Mouse (Mus musculus) gastrocnemius, adult 2 months (tissue): ENCODE measurements around the gene Fnip2. TPM values are rescaled to one million over a fixed set of nuclear protein-coding genes. Genes with fewer than 3 reads are reported as not detected.

Source experiments
- DNase-seq: peaks from one replicate; pipeline ENCODE4 v3.0.0; 2022
- H3K27ac ChIP-seq: fragments of 200-600 bp; 2 replicates; pipeline ENCODE4 v1.8.1; 2022; ENCODE audit warnings: mild to moderate bottlenecking
- H3K4me3 ChIP-seq: fragments of 200-600 bp; 2 replicates; pipeline ENCODE4 v1.8.1; 2022; ENCODE audit warnings: mild to moderate bottlenecking, moderate library complexity
- CTCF ChIP-seq: fragments of 200-600 bp; IDR thresholded peaks from 2 replicates; pipeline ENCODE4 v1.8.1; 2022; ENCODE audit warnings: antibody characterized with exemption, mild to moderate bottlenecking, moderate library complexity
- intact Hi-C: fragments of 180-260 bp; cut with DNase I; formaldehyde crosslinking; loops from one replicate; pipeline ENCODE4 v1.15.1; 2025
- total RNA-seq, 2 experiments: library from RNA; stranded (reverse); gene quantifications; 2 replicates each; pipeline ENCODE4 v1.2.3; 2021

Fnip2 gene
- total RNA-seq, 2 experiments from 2014 or later, result 3.5 to 5.0 TPM

DNA sequence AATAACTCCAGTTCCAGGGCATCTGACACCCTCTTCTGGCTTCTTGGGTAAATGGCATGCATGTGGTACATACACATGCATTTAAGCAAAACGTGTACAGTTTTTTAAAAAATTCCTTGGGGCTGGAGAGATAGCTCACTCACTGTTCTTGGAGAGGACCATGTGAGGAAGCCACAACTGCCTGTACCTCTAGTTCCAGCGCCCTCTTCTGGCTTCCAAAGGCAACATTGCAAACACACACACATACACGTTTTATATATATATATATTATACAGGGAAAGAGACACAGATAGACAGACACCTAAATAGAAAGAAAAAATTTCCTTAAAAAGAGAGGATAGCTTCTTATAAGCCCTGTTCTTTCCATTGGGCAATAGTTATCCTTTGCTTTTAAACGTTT, 123.7 kb downstream of the Fnip2 start:
- H3K27ac ChIP-seq, result no peak overlapping the region
- H3K4me3 ChIP-seq, result no peak overlapping the region
- TF ChIP-seq CTCF, result no peak
- intact Hi-C loops, result no loop called here
- DNase-seq, result no peak

DNA sequence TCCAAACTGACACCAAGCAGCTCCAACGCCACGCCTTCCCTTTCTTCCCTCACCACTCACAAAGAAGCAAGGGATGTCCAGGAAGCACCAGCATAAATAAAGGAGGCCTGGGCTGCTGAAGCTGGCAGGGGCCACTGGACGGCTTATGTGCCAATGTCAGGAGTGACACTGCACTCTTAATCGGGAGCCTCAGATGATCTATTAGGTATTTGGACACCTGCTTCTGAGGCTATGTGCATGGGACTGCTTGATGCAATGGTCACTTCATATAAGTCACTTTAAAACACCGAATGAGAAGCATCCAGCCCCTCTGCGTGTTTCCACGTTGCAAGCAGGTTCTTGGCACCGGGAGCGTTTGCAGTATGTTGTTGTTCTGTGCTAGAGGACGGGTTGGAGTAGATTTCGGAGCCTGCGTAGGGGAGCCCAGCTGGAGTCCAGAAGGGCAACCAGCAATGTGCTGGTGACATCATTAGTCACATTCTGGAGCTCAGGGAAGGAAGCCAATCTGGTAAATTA, 126.6 kb downstream of the Fnip2 start:
- Histone ChIP-seq H3K27ac (no peak overlapping the region), H3K4me3 (peak overlapping the region; percentile 34)
- peak; percentile 24 for DNase-seq
- TF ChIP-seq CTCF, result no peak
- intact Hi-C loops, result no loop called here

DNA sequence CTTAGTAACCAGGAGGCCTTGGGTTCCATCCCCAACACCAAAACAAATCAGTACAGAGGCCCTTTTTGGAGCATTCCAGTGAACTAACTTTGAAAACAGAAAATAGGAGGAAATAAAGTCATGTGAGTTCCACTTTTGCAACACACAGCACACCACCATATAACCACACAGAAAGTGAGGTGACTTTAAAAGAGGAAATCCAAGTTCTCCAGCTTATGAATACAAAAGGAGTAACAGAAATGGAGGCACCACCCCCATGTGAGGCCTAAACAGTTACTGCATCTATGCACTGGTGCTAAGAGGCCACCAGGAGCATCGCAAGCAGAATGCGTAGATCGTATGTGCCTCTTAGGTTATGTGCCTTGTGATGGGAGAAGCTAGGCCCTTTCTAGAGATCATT, 129.3 kb downstream of the Fnip2 start:
- DNase-seq, result no peak
- Histone ChIP-seq H3K4me3 (no peak overlapping the region), H3K27ac (no peak overlapping the region)
- TF ChIP-seq CTCF, result no peak
- intact Hi-C loops, result loop anchor here (5.0 kb wide), 1 partner anchor 236 kb away; no protein-coding TSS in a partner anchor

DNA sequence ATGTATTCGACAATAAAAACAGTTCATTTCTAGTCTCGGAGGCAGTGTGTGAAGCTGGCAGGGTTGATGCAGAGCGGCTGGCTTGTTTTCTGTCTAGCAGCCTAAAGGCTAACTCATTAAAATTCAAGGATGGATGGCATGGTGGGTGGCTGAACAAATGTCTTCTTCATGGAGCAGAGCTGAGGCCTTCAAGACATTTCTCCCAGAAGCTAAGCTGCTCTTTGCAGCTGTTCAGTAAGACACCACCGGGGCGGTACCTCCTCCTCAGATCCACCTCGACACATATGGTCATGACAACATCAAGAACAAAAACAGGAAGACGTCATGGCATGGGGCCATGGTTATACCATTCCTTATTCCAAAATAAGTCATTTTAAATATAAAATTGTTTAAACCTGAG, 131.4 kb downstream of the Fnip2 start:
- no peak for TF ChIP-seq CTCF
- Histone ChIP-seq H3K27ac (no peak overlapping the region), H3K4me3 (no peak overlapping the region)
- DNase-seq, result no peak
- intact Hi-C loops, result loop anchor here (5.0 kb wide), 1 partner anchor 234 kb away; no protein-coding TSS in a partner anchor

DNA sequence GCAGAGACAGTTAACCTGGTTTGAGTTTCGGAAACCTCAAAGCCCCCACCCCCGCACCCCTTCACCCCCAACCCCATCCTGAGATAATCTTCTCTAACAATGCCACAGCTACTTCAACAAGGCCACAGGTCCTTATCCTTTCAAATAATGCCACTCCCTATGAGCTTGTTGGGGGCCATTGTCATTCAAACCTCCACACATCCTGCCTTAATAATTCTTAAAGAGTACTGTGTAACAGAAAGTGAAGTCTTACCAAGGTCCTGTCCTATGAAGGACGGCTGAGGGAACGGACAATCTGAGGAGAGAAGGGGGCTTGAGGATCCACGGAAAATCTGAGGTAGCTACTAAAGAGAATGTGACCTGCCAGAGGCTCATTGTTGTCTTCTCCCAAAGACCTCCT, 132.6 kb downstream of the Fnip2 start:
- TF ChIP-seq CTCF, result no peak
- Histone ChIP-seq H3K27ac (no peak overlapping the region), H3K4me3 (no peak overlapping the region)
- no peak for DNase-seq
- intact Hi-C loops, result loop anchor here (5.0 kb wide), 1 partner anchor 233 kb away; no protein-coding TSS in a partner anchor

DNA sequence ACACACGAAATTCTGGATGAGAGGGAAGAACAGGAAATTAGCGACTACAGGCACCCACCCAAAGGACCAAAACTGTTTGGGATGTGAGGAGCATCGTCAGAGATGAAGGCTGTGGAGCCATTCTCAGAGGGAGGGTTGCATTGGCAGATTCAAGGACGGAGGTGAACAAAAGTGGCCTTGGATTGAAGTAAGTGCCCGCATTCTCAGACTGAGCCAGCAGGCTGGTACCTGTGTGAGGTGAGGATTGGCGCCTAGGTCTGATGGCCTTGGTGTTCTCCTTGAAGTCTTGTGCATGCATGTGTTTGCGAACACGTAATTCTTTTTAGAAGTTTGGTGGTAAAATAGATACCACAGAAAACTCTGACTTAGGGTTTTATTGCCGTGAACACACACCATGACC, 133.2 kb downstream of the Fnip2 start:
- Histone ChIP-seq H3K4me3 (no peak overlapping the region), H3K27ac (no peak overlapping the region)
- intact Hi-C loops, result no loop called here
- TF ChIP-seq CTCF, result no peak
- DNase-seq, result no peak

DNA sequence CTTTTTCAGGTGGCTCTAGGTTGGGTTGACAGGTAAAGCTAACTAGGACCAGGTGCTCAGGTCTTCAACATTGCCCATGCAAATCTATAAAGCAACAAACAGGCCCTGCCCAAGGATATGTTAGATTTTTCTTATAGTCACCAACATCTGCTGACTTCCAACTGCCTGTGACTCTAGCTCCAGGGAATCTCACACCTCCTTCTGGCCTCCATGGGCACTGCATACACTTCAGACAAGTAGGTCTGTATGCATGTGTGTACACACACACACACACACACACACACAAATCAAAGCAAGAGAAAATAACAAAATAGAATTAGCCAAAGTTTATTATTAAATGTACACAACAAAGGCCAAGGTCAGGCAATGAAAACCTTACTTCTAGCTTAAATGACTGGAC, 134.0 kb downstream of the Fnip2 start:
- DNase-seq, result no peak
- Histone ChIP-seq H3K4me3 (no peak overlapping the region), H3K27ac (no peak overlapping the region)
- TF ChIP-seq CTCF, result peak; percentile 39
- intact Hi-C loops, result no loop called here

DNA sequence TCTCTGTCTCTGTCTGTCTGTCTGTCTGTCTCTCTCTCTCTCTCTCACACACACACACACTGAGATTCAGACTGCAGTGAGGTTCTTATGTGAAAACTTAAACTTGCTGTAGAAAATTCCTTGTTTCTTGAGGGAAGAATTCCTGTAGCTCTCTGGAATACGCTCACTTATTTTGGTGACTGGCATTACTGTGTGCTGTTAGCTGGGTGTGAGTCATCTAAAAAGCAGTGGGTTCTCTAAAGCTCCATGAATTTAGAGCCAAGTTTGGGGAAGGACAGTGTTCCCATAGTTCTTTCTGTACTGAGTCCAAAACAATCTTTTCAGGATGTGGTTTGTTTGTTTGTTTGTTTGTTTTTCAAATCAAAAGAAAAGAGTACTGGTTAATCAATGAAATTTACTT, 142.2 kb downstream of the Fnip2 start:
- intact Hi-C loops, result no loop called here
- no peak for DNase-seq
- no peak overlapping the region for H3K4me3 ChIP-seq
- no peak overlapping the region for H3K27ac ChIP-seq
- no peak for TF ChIP-seq CTCF

DNA sequence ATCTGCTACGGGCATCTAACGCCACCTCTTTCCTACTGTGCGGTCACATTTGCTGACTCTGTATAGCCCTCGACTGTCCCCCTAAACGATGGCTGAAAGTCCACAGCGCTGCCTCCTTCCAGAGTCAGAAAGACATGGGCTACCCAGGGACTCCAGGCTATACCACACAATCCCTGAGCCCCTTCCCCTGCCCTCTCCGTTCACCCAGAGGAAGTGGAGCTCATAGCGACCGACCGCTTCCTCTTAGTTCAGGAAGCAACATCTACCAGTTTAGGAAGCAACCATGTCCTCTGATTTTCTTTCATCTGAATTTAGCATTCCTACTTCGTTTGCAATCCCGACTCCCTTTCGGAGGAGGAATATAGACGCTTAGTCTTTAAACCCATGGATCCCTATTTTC, 148.7 kb downstream of the Fnip2 start:
- intact Hi-C loops, result no loop called here
- Histone ChIP-seq H3K27ac (no peak overlapping the region), H3K4me3 (no peak overlapping the region)
- no peak for TF ChIP-seq CTCF
- DNase-seq, result no peak

DNA sequence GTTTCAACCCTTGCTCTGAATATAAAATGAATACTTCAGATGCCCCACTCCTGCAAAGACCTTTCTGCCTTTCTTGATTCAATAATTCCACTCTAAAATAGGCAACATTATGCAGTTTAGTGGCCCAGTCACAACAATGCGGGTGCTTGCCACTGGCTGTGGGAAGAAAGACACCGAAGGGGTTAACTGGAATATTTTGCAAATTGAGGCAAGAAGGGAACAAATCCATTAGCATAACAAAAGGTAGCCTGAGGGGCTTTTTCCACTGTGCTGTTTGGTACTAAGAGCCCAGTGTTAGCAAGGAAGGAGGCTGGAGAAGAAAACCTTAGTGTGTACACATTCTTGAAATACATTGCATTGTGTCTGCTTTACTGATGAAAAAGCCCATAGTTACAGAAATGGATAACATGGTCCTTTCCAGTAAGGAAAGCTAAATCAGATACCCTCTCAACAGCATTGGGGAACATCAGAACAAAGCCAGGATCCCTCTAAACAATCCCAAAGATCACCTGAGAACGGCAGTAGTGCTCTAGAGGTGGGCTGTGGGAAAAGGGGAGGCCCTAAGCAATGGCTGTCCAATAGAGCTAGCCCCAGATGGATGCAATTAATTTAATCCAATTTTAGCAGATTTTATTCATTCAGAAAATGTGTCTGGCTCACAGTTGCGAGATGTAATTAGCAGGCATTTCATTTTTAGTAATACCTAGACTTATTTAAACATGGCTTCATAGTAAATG, 150.5 kb downstream of the Fnip2 start:
- Histone ChIP-seq H3K27ac (no peak overlapping the region), H3K4me3 (no peak overlapping the region)
- DNase-seq, result no peak
- TF ChIP-seq CTCF, result no peak
- intact Hi-C loops, result no loop called here

DNA sequence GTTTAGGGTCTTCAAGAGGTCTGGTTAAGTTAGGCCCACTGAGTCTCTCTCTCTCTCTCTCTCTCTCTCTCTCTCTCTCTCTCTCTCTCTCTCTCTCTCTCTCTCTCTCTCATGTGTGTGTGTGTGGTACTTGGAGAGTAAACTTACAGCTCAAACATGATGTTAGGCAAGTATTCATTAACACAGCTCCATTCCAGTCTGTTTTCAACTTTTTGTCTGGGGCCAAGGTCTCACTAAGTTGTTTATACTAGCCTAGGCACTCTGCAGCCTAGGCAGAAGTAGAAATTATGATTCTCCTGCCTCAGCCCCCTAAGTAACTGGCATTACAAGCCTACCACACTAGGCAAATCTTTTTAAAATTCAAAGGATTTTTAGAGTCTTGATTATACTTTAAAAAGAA, 151.7 kb downstream of the Fnip2 start:
- no peak for DNase-seq
- no peak overlapping the region for H3K27ac ChIP-seq
- H3K4me3 ChIP-seq, result no peak overlapping the region
- intact Hi-C loops, result no loop called here
- TF ChIP-seq CTCF, result no peak

DNA sequence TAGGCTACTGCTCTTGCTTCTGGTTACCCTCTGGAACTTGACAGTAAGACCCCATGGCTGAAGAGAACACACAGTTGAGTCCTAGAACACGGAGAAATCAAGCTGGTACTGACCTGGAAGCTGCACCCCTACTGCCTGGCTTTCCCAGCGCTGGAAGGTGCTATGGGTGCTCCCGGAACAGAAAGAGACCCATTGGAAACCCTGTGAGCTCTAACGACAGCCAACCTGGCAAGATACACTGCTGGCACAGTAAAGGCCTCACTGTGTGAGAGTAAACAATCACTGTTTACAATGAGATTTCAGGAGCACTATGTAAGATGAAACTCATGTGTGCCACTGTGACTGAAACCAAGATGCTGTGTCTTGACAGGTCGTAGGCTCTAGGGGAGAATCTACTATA, 152.5 kb downstream of the Fnip2 start:
- no peak overlapping the region for H3K4me3 ChIP-seq
- intact Hi-C loops, result no loop called here
- H3K27ac ChIP-seq, result no peak overlapping the region
- no peak for TF ChIP-seq CTCF
- DNase-seq, result no peak

DNA sequence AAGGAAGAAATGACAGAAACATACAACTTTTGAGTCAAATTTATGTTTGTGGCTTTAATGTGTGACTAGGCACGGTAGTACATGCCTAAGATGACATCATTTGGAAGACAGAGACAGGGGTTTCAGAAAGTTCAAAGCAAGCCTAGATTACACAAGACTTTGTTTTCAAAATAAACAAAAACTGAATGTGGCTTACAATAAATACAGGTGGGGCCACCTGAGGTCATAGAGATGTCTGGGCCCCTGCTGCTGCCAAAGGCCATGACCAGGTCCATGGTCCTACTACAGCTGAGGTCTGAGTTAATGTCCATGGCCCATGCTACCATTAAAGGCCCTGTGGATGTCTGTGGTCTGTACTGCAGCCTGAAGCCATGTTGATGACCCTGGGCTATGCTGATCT, 154.1 kb downstream of the Fnip2 start:
- no peak overlapping the region for H3K27ac ChIP-seq
- no peak for DNase-seq
- intact Hi-C loops, result no loop called here
- no peak overlapping the region for H3K4me3 ChIP-seq
- no peak for TF ChIP-seq CTCF

DNA sequence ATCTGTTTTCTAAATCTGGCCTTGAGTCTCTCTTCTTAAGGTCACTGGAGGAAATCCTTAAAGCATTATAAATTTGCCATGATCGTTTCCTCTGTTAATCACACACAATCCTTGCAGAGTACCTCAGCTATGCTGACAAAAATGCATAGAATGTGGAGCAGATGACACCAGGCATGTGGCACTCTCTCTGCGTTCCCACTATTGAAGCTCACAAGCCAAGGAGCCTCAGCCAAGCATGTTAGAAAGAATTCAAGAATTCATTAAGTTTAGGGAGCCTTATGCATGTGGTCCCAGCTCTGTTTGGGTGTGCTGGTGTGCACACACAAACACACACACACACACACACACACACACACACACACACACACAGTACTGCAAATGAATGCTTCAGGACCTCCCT, 155.9 kb downstream of the Fnip2 start:
- Histone ChIP-seq H3K4me3 (no peak overlapping the region), H3K27ac (no peak overlapping the region)
- intact Hi-C loops, result no loop called here
- DNase-seq, result no peak
- no peak for TF ChIP-seq CTCF
